ENCODE assay signal across 21 mouse cellular contexts in genomic region chr7:96922927-96923326, GRCm38 (mm10). TPM values are rescaled to one million over a fixed set of nuclear protein-coding genes. Genes with fewer than 3 reads are reported as not detected.
DNase-seq lines count a peak whose midpoint lies in the region; ATAC-seq lines count a peak whose summit lies in the region.
"Had no signal": no experiment of that assay in that cellular context is flagged by ENCODE, and none has a peak within 500 bp of the region (broad histone marks: within the 10 kb centered on the region; RNA-seq: fewer than 3 reads in every experiment).

No protein-coding gene starts in this region.

- H3K9ac ChIP-seq in embryonic facial prominence, embryonic 11.5 days (replicated peaks; ENCODE audit: low read length) = no peak overlapping the region
- no peak overlapping the region for H3K9ac ChIP-seq in hindbrain, embryonic 16.5 days (ENCODE audit: low read depth, low read length)
- H3K9ac ChIP-seq in midbrain, embryonic 16.5 days (ENCODE audit: low read depth, low read length) = no peak overlapping the region
- H3K9ac ChIP-seq: heart, embryonic 15.5 days; liver, embryonic 14.5 days; lung, embryonic 14.5 days had no signal

- 89% methylated on average over 2 of the region's 2 CpGs for WGBS in embryonic facial prominence, embryonic 11.5 days
- 85% methylated on average over 2 of the region's 2 CpGs for WGBS in embryonic facial prominence, embryonic 10.5 days
- WGBS in hindbrain, embryonic 16.5 days = 97% methylated on average over 2 of the region's 2 CpGs
- WGBS in hindbrain, embryonic 10.5 days = 93% methylated on average over 2 of the region's 2 CpGs
- 100% methylated on average over 2 of the region's 2 CpGs for WGBS in midbrain, embryonic 16.5 days

- DNase-seq in embryonic facial prominence, embryonic 11.5 days (ENCODE audit: low spot score) = no peak
- no peak for DNase-seq in embryonic facial prominence, embryonic 10.5 days (ENCODE audit: low spot score)
- DNase-seq in hindbrain, embryonic 10.5 days (ENCODE audit: low spot score) = no peak
- no peak for DNase-seq in cerebellum, adult 9-11 months
- DNase-seq: adrenal gland, adult 8-10 months; cerebellum, adult 11-12 months; cerebellum, postnatal 25 days; gastrocnemius, adult 2 months; heart, postnatal 36 days; kidney, adult 18-20 months; lung, embryonic 14.5 days; thymus, adult 2 months had no signal

- no peak overlapping the region for H3K4me2 ChIP-seq in embryonic facial prominence, embryonic 11.5 days (ENCODE audit: low read depth, low read length)
- no peak overlapping the region for H3K4me2 ChIP-seq in hindbrain, embryonic 16.5 days (ENCODE audit: low read length)
- H3K4me2 ChIP-seq in midbrain, embryonic 16.5 days (ENCODE audit: low read length) = no peak overlapping the region
- H3K4me2 ChIP-seq: heart, embryonic 15.5 days; lung, embryonic 14.5 days had no signal

- H3K27me3 ChIP-seq in embryonic facial prominence, embryonic 11.5 days (ENCODE audit: control insufficient read depth, insufficient read depth, low read length) = no peaks in the 10 kb centered on the region
- H3K27me3 ChIP-seq in embryonic facial prominence, embryonic 10.5 days (replicated peaks; ENCODE audit: low read depth, poor library complexity, severe bottlenecking) = no peaks in the 10 kb centered on the region
- H3K27me3 ChIP-seq in hindbrain, embryonic 16.5 days (replicated peaks; ENCODE audit: control insufficient read depth, insufficient read depth, low read length) = no peaks in the 10 kb centered on the region
- H3K27me3 ChIP-seq in hindbrain, embryonic 10.5 days (ENCODE audit: insufficient read depth, poor library complexity, severe bottlenecking) = no peaks in the 10 kb centered on the region
- peaks cover 16% of the 10 kb centered on the region for H3K27me3 ChIP-seq in megakaryocyte, embryonic 14.5 days (replicated peaks)
- no peaks in the 10 kb centered on the region for H3K27me3 ChIP-seq in midbrain, embryonic 16.5 days (ENCODE audit: control insufficient read depth, insufficient read depth, low read depth, low read length)
- H3K27me3 ChIP-seq: heart, embryonic 15.5 days had no signal

- ATAC-seq in embryonic facial prominence, embryonic 11.5 days (replicated peaks; ENCODE audit: insufficient number of reproducible peaks, low FRiP score, low TSS enrichment, low read depth) = peak; percentile 39; the same call in 1 of the 2 replicates
- 0 out of 2 replicates have a peak, but pooled peaks have one; percentile 20 for ATAC-seq in hindbrain, embryonic 16.5 days
- ATAC-seq in megakaryocyte, adult 5-6 weeks (ENCODE audit: poor library complexity, severe bottlenecking) = no peak
- ATAC-seq in midbrain, embryonic 16.5 days = 0 out of 2 replicates have a peak, but pooled peaks have one; percentile 21
- ATAC-seq: activated CD4-positive, CD25-positive, alpha-beta regulatory T cell, adult 4 months; inflammation-experienced regulatory T-cells, adult 6 months had no signal

- H3K9me3 ChIP-seq in embryonic facial prominence, embryonic 11.5 days (replicated peaks; ENCODE audit: control insufficient read depth, low read length) = no peaks in the 10 kb centered on the region
- H3K9me3 ChIP-seq in embryonic facial prominence, embryonic 10.5 days = no peaks in the 10 kb centered on the region
- no peaks in the 10 kb centered on the region for H3K9me3 ChIP-seq in hindbrain, embryonic 16.5 days (ENCODE audit: control insufficient read depth, low read length)
- H3K9me3 ChIP-seq in hindbrain, embryonic 10.5 days = no peaks in the 10 kb centered on the region
- H3K9me3 ChIP-seq in megakaryocyte, embryonic 14.5 days = peaks cover 5% of the 10 kb centered on the region
- no peaks in the 10 kb centered on the region for H3K9me3 ChIP-seq in midbrain, embryonic 16.5 days (replicated peaks; ENCODE audit: control insufficient read depth, low read length, poor library complexity, severe bottlenecking)
- H3K9me3 ChIP-seq: heart, embryonic 15.5 days had no signal

- no peak overlapping the region for H3K27ac ChIP-seq in embryonic facial prominence, embryonic 11.5 days (replicated peaks; ENCODE audit: low read depth, low read length)
- H3K27ac ChIP-seq in embryonic facial prominence, embryonic 10.5 days (replicated peaks) = no peak overlapping the region
- no peak overlapping the region for H3K27ac ChIP-seq in hindbrain, embryonic 16.5 days (ENCODE audit: low read depth, low read length)
- no peak overlapping the region; the same call in 1 of the 2 replicates for H3K27ac ChIP-seq in hindbrain, embryonic 10.5 days
- H3K27ac ChIP-seq in midbrain, embryonic 16.5 days (ENCODE audit: low read length) = no peak overlapping the region
- H3K27ac ChIP-seq: gastrocnemius, adult 2 months; heart, embryonic 15.5 days; kidney, postnatal 0 days; liver, embryonic 14.5 days had no signal

- H3K4me1 ChIP-seq in embryonic facial prominence, embryonic 11.5 days (ENCODE audit: control insufficient read depth, insufficient read depth, low read length) = no peaks in the 10 kb centered on the region
- no peaks in the 10 kb centered on the region for H3K4me1 ChIP-seq in embryonic facial prominence, embryonic 10.5 days
- H3K4me1 ChIP-seq in hindbrain, embryonic 16.5 days (ENCODE audit: control insufficient read depth, insufficient read depth, low read depth, low read length) = no peaks in the 10 kb centered on the region
- peaks cover 14% of the 10 kb centered on the region for H3K4me1 ChIP-seq in hindbrain, embryonic 10.5 days (replicated peaks)
- H3K4me1 ChIP-seq in megakaryocyte, embryonic 14.5 days = no peaks in the 10 kb centered on the region
- peaks cover 5% of the 10 kb centered on the region for H3K4me1 ChIP-seq in midbrain, embryonic 16.5 days (ENCODE audit: control insufficient read depth, insufficient read depth, low read length)
- H3K4me1 ChIP-seq: heart, embryonic 15.5 days had no signal

- no peak overlapping the region for H3K4me3 ChIP-seq in embryonic facial prominence, embryonic 11.5 days (ENCODE audit: low read depth, low read length)
- no peak overlapping the region for H3K4me3 ChIP-seq in embryonic facial prominence, embryonic 10.5 days
- no peak overlapping the region for H3K4me3 ChIP-seq in hindbrain, embryonic 16.5 days (ENCODE audit: low read length)
- H3K4me3 ChIP-seq in hindbrain, embryonic 10.5 days = no peak overlapping the region
- H3K4me3 ChIP-seq in megakaryocyte, embryonic 14.5 days (replicated peaks) = peak overlapping the region; percentile 5
- no peak overlapping the region for H3K4me3 ChIP-seq in midbrain, embryonic 16.5 days (ENCODE audit: low read depth, low read length)
- H3K4me3 ChIP-seq: gastrocnemius, adult 2 months; heart, embryonic 15.5 days had no signal

- no peaks in the 10 kb centered on the region for H3K36me3 ChIP-seq in embryonic facial prominence, embryonic 11.5 days (replicated peaks; ENCODE audit: control insufficient read depth, insufficient read depth, low read depth, low read length)
- H3K36me3 ChIP-seq in embryonic facial prominence, embryonic 10.5 days (replicated peaks) = no peaks in the 10 kb centered on the region
- no peaks in the 10 kb centered on the region for H3K36me3 ChIP-seq in hindbrain, embryonic 16.5 days (ENCODE audit: control insufficient read depth, insufficient read depth, low read length)
- no peaks in the 10 kb centered on the region for H3K36me3 ChIP-seq in hindbrain, embryonic 10.5 days
- H3K36me3 ChIP-seq in megakaryocyte, embryonic 14.5 days (replicated peaks; ENCODE audit: low read length) = no peaks in the 10 kb centered on the region
- H3K36me3 ChIP-seq in midbrain, embryonic 16.5 days (ENCODE audit: control insufficient read depth, insufficient read depth, low read length) = no peaks in the 10 kb centered on the region
- H3K36me3 ChIP-seq: heart, embryonic 15.5 days had no signal

RNA-seq across cellular contexts. Expression of gene Nars2, which starts 28.4 kb away (rescaled TPM):
- polyA plus RNA-seq in embryonic facial prominence, embryonic 11.5 days (2014; fragmentation: Nextera tagmentation; extraction: Ambion mirVana) = 23.0 and 25.3 TPM in 2 replicates
- 26.3 and 26.5 TPM in 2 replicates for polyA plus RNA-seq in embryonic facial prominence, embryonic 10.5 days (2016; fragmentation: Nextera tagmentation; extraction: Ambion mirVana)
- polyA plus RNA-seq in hindbrain, embryonic 16.5 days (2015; fragmentation: Nextera tagmentation; extraction: Ambion mirVana) = 16.6 and 16.9 TPM in 2 replicates
- polyA plus RNA-seq in hindbrain, embryonic 10.5 days (2016; fragmentation: Nextera tagmentation; extraction: Ambion mirVana) = 22.3 and 22.7 TPM in 2 replicates
- 1.1 TPM in 1 of 2 replicates, not detected in the other for polyA plus RNA-seq in megakaryocyte, embryonic 14.5 days (2012; ENCODE audit: insufficient read depth, low replicate concordance)
- 2.6 and 3.1 TPM in 2 replicates for total RNA-seq in megakaryocyte, adult 5-6 weeks (2015)
- total RNA-seq in megakaryocyte, adult 5-6 weeks (2017) = 3.3 and 4.0 TPM in 2 replicates
- polyA plus RNA-seq in midbrain, embryonic 16.5 days (2015; fragmentation: Nextera tagmentation; extraction: Ambion mirVana) = 16.1 and 16.8 TPM in 2 replicates
